Mouse (Mus musculus) G1E (cell line): ENCODE results near the gene Psd.

ENCODE experiments used
- CTCF ChIP-seq: IDR thresholded peaks from 2 replicates; pipeline ENCODE4 v1.5.1; 2012; ENCODE audit warnings: low read depth, low read length, inconsistent platforms, mixed read lengths
- TAL1 ChIP-seq: conservative IDR thresholded peaks from 2 replicates; pipeline ENCODE4 v1.6.1; 2012; ENCODE audit warnings: low read depth, low read length, inconsistent platforms, mixed read lengths

- no peak for TF ChIP-seq TAL1
- no peak for TF ChIP-seq CTCF
Observed at GRCm38 (mm10) chr19:46329031-46329641, 2.2 kb upstream of the Psd start.
